Mouse (Mus musculus): Measurements from ENCODE around the gene Znhit2.

DNA sequence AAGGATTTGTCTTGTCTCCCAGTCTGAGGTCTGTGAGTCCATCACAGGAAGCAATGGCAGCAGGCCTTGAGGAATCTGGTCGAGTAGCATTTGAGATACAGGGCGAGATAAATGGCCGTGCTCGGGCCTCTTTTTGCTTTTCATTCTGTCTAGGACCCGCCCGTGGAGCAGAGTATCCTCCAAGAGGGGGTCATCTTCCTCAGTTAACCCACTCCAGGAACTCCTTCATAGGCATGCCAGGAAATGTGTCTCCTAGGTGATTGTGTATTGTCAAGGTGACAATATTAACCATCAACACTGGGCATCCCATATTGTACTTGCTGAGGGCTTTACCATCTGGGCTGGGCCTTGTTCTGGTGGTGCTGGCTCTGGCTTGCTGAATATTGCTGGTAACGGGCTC, 33.1 kb downstream of the Znhit2 start, which contains the start of gene AC131692.1:
- TF ChIP-seq CTCF (IDR thresholded peaks at IDR 0.05; ENCODE audit: extremely low read depth, insufficient read depth, low read length) (no peak), POLR2A (IDR thresholded peaks at IDR 0.05; ENCODE audit: extremely low read depth, insufficient read depth, low read length) (no peak)

Measured in cortical plate, adult 2 months (tissue).